Mouse (Mus musculus): ENCODE results near the gene Myo10. TPM values are rescaled to one million over a fixed set of nuclear protein-coding genes. Genes with fewer than 3 reads are reported as not detected.
"Not testable (repeated sequence)": the region's sequence is repeated elsewhere in the genome, so short reads cannot be mapped to it uniquely, and the experiment has no call there.

Myo10 gene
- polyA plus RNA-seq, 1 experiment from 2014 or later: 72.8 TPM

GRCm38 (mm10) chr15:25715996-25716395 is 93.7 kb downstream of the Myo10 start:
- Histone ChIP-seq H3K4me2 (no peak overlapping the region), H3K36me3 (ENCODE audit: control insufficient read depth, insufficient read depth, low read length) (no peaks in the 10 kb centered on the region), H3K4me1 (ENCODE audit: control insufficient read depth, insufficient read depth, low read length) (peaks cover 8% of the 10 kb centered on the region), H3K27ac (ENCODE audit: low read depth, low read length) (no peak overlapping the region), H3K9me3 (ENCODE audit: control insufficient read depth, low read length) (no peaks in the 10 kb centered on the region), H3K27me3 (ENCODE audit: control insufficient read depth, insufficient read depth, low read length) (no peaks in the 10 kb centered on the region), H3K9ac (ENCODE audit: low read length) (no peak overlapping the region), H3K4me3 (ENCODE audit: low read depth, low read length) (no peak overlapping the region)
- ATAC-seq (ENCODE audit: low FRiP score) (peak; percentile 45; the same call in 1 of the 2 replicates), DNase-seq (ENCODE audit: low spot score, missing footprints) (no peak)
- WGBS: 56% methylated on average over 11 of the region's 11 CpGs

GRCm38 (mm10) chr15:25717006-25717405 is 94.7 kb downstream of the Myo10 start:
- Histone ChIP-seq H3K36me3 (ENCODE audit: control insufficient read depth, insufficient read depth, low read length) (no peaks in the 10 kb centered on the region), H3K4me1 (ENCODE audit: control insufficient read depth, insufficient read depth, low read length) (peaks cover 8% of the 10 kb centered on the region), H3K27ac (ENCODE audit: low read depth, low read length) (no peak overlapping the region), H3K27me3 (ENCODE audit: control insufficient read depth, insufficient read depth, low read length) (no peaks in the 10 kb centered on the region), H3K9me3 (ENCODE audit: control insufficient read depth, low read length) (no peaks in the 10 kb centered on the region), H3K4me3 (ENCODE audit: low read depth, low read length) (no peak overlapping the region), H3K4me2 (no peak overlapping the region), H3K9ac (ENCODE audit: low read length) (no peak overlapping the region)
- ATAC-seq (ENCODE audit: low FRiP score) (peak; percentile 26), DNase-seq (ENCODE audit: low spot score, missing footprints) (peak; percentile 94)
- 29% methylated on average over 3 of the region's 3 CpGs for WGBS

DNA sequence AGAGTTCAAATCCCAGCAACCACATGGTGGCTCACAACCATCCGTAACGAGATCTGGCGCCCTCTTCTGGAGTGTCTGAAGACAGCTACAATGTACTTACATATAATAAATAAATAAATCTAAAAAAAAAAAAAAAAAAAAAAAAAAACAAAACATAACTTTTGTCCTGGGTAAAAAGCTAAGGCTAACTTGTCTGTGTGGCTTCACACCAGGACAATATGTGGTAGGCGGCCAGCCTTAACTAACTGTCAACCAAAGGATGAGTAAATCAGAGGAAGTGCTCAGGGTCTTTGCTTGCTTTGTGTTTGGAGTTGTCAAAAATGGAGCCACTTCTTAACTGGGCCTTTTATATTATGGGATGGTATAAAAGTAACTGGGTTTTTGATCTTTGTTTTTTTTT is 95.8 kb downstream of the Myo10 start:
- H3K4me3 ChIP-seq (ENCODE audit: low read depth, low read length); H3K9ac ChIP-seq (ENCODE audit: low read length); H3K4me1 ChIP-seq (ENCODE audit: control insufficient read depth, insufficient read depth, low read length); DNase-seq (ENCODE audit: low spot score, missing footprints); H3K36me3 ChIP-seq (ENCODE audit: control insufficient read depth, insufficient read depth, low read length); H3K4me2 ChIP-seq; H3K27me3 ChIP-seq (ENCODE audit: control insufficient read depth, insufficient read depth, low read length); ATAC-seq (ENCODE audit: low FRiP score); H3K27ac ChIP-seq (ENCODE audit: low read depth, low read length); H3K9me3 ChIP-seq (ENCODE audit: control insufficient read depth, low read length): not testable (repeated sequence)
- 97% methylated on average over 1 of the region's 4 CpGs for WGBS

- H3K4me1 ChIP-seq (ENCODE audit: control insufficient read depth, insufficient read depth, low read length): peaks cover 5% of the 10 kb centered on the region; the same call in 1 of the 2 replicates
- DNase-seq (ENCODE audit: low spot score, missing footprints) (no peak), ATAC-seq (ENCODE audit: low FRiP score) (no peak)
- H3K27ac ChIP-seq (ENCODE audit: low read depth, low read length): no peak overlapping the region
- no peak overlapping the region for H3K4me3 ChIP-seq (ENCODE audit: low read depth, low read length)
- no peaks in the 10 kb centered on the region for H3K36me3 ChIP-seq (ENCODE audit: control insufficient read depth, insufficient read depth, low read length)
- no peak overlapping the region for H3K9ac ChIP-seq (ENCODE audit: low read length)
- no peaks in the 10 kb centered on the region for H3K9me3 ChIP-seq (ENCODE audit: control insufficient read depth, low read length)
- no peak overlapping the region for H3K4me2 ChIP-seq
- 80% methylated on average over 8 of the region's 8 CpGs for WGBS
- H3K27me3 ChIP-seq (ENCODE audit: control insufficient read depth, insufficient read depth, low read length): no peaks in the 10 kb centered on the region
These were observed 96.9 kb downstream of the Myo10 start for GRCm38 (mm10) chr15:25719270-25719669.

DNA sequence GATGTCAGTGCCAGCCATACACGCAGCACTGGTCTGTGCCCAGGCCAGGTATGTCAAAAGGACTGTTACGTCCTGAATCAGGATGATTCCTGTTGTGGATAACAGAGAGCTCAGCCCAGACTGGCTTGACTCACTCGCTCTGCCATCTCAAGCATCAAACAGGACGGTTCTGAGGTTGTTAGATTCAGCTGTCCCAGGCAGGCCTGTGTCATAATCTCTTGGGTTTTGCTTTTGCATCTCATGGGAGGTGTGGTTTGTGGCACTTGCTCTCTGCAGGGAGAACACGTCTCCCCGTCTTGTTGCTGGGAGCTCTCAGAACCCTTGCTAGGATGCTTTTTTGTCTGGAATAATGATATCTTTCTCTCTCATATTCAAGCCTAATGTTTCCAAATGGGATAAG is 97.9 kb downstream of the Myo10 start:
- peaks cover 5% of the 10 kb centered on the region; the same call in 1 of the 2 replicates for H3K4me1 ChIP-seq (ENCODE audit: control insufficient read depth, insufficient read depth, low read length)
- H3K9ac ChIP-seq (ENCODE audit: low read length): no peak overlapping the region
- DNase-seq (ENCODE audit: low spot score, missing footprints): no peak
- no peaks in the 10 kb centered on the region for H3K27me3 ChIP-seq (ENCODE audit: control insufficient read depth, insufficient read depth, low read length)
- 84% methylated on average over 6 of the region's 6 CpGs for WGBS
- H3K27ac ChIP-seq (ENCODE audit: low read depth, low read length): no peak overlapping the region
- H3K4me3 ChIP-seq (ENCODE audit: low read depth, low read length): no peak overlapping the region
- no peaks in the 10 kb centered on the region for H3K9me3 ChIP-seq (ENCODE audit: control insufficient read depth, low read length)
- H3K4me2 ChIP-seq: no peak overlapping the region
- no peaks in the 10 kb centered on the region for H3K36me3 ChIP-seq (ENCODE audit: control insufficient read depth, insufficient read depth, low read length)
- no peak for ATAC-seq (ENCODE audit: low FRiP score)

DNA sequence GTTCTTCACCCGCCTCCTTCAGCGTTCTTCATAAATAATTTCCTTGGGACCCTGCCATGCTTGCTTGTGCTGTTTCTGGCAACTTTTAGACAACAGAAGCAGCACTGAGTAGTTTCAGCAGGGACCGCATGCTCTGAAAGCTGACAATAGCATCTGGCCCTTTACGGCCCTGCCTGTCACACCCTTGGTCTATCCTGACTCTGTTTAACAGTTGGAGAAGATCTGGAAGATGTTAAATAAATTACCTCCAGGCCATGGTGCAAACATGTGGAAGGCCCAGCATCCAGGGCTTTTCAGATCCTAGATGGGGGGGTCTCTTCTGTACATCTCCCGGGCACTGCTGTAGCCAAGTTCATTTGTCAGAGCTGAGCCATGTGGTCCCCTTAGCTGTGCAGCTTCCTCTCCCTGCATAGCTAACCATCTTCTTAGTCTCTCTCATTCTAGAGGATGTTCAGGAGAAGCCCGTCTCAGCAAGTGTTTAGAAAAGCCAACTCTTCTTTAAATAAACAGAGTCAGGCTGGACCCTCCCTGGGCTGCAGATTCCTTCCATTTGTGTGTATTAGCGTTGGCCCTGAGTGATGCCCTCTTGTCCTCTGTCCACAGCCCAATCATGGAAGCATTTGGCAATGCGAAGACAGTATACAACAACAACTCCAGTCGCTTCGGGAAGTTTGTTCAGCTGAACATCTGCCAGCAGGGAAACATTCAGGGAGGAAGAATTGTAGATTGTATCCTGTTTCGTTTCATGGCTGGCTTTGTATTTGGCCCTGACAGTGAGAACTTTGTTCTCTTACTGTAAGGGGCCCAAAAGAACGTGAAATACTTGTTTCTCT is 101.2 kb downstream of the Myo10 start:
- no peaks in the 10 kb centered on the region for H3K9me3 ChIP-seq (ENCODE audit: control insufficient read depth, low read length)
- H3K4me3 ChIP-seq (ENCODE audit: low read depth, low read length): no peak overlapping the region
- no peak overlapping the region for H3K4me2 ChIP-seq
- H3K36me3 ChIP-seq (ENCODE audit: control insufficient read depth, insufficient read depth, low read length): no peaks in the 10 kb centered on the region
- H3K4me1 ChIP-seq (ENCODE audit: control insufficient read depth, insufficient read depth, low read length): no peaks in the 10 kb centered on the region
- no peak for ATAC-seq (ENCODE audit: low FRiP score)
- H3K27me3 ChIP-seq (ENCODE audit: control insufficient read depth, insufficient read depth, low read length): no peaks in the 10 kb centered on the region
- 78% methylated on average over 12 of the region's 12 CpGs for WGBS
- no peak for DNase-seq (ENCODE audit: low spot score, missing footprints)
- no peak overlapping the region for H3K9ac ChIP-seq (ENCODE audit: low read length)
- no peak overlapping the region for H3K27ac ChIP-seq (ENCODE audit: low read depth, low read length)

- no peak for DNase-seq (ENCODE audit: low spot score, missing footprints)
- Histone ChIP-seq H3K27ac (ENCODE audit: low read depth, low read length) (no peak overlapping the region), H3K4me1 (ENCODE audit: control insufficient read depth, insufficient read depth, low read length) (no peaks in the 10 kb centered on the region), H3K27me3 (ENCODE audit: control insufficient read depth, insufficient read depth, low read length) (no peaks in the 10 kb centered on the region), H3K4me3 (ENCODE audit: low read depth, low read length) (no peak overlapping the region), H3K36me3 (ENCODE audit: control insufficient read depth, insufficient read depth, low read length) (no peaks in the 10 kb centered on the region), H3K9me3 (ENCODE audit: control insufficient read depth, low read length) (no peaks in the 10 kb centered on the region), H3K4me2 (no peak overlapping the region), H3K9ac (ENCODE audit: low read length) (no peak overlapping the region)
- WGBS: 88% methylated on average over 6 of the region's 6 CpGs
- ATAC-seq (ENCODE audit: low FRiP score): no peak
These were observed 102.2 kb downstream of the Myo10 start for GRCm38 (mm10) chr15:25724549-25724948.

DNA sequence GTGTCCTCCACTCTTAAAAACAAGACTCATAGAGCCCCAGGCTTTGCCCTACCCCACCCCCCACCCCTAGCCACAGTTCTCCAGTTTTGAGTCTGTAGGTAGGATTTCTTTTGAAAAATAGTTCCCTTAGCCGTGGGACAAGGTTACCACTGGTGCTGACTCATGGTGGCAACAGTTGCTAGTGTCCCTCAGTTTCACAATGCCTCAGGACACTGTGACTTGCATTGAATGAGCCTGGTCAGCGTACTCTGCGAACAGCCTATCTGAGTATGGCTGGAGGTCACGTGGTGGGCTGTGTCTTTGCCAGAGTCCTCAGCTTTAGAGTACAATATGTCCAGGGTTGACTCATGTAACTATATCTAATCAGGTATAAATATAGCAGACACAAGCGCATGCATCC is 104.5 kb downstream of the Myo10 start:
- no peak for DNase-seq (ENCODE audit: low spot score, missing footprints)
- Histone ChIP-seq H3K4me2 (no peak overlapping the region), H3K9ac (ENCODE audit: low read length) (no peak overlapping the region), H3K9me3 (ENCODE audit: control insufficient read depth, low read length) (no peaks in the 10 kb centered on the region), H3K4me1 (ENCODE audit: control insufficient read depth, insufficient read depth, low read length) (no peaks in the 10 kb centered on the region), H3K27me3 (ENCODE audit: control insufficient read depth, insufficient read depth, low read length) (no peaks in the 10 kb centered on the region), H3K27ac (ENCODE audit: low read depth, low read length) (no peak overlapping the region), H3K4me3 (ENCODE audit: low read depth, low read length) (no peak overlapping the region), H3K36me3 (ENCODE audit: control insufficient read depth, insufficient read depth, low read length) (no peaks in the 10 kb centered on the region)
- ATAC-seq (ENCODE audit: low FRiP score): no peak
- WGBS: 90% methylated on average over 5 of the region's 5 CpGs

DNA sequence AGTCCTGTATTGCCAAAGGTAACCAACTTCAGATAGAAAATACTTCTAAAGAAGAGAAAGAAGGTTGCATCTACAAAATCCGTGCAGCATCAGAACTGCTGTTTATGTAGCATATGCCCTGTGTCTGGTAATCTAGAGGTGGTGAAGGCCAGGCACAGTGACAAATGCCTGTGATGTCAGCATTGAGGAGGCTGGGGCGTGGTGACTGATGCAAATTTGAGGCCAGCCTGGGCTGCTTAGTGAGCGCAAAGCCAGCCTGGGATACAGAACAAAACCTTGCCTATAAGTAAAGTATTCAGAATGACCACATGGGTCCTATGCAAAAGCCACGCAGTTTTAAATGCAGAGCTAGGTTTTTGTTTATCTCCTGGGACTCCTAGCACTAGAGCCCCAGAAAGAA is 106.2 kb downstream of the Myo10 start:
- H3K9me3 ChIP-seq (ENCODE audit: control insufficient read depth, low read length): no peaks in the 10 kb centered on the region
- H3K4me2 ChIP-seq: no peak overlapping the region
- no peaks in the 10 kb centered on the region for H3K36me3 ChIP-seq (ENCODE audit: control insufficient read depth, insufficient read depth, low read length)
- no peak overlapping the region for H3K9ac ChIP-seq (ENCODE audit: low read length)
- H3K27ac ChIP-seq (ENCODE audit: low read depth, low read length): no peak overlapping the region
- DNase-seq (ENCODE audit: low spot score, missing footprints) (no peak), ATAC-seq (ENCODE audit: low FRiP score) (no peak)
- H3K27me3 ChIP-seq (ENCODE audit: control insufficient read depth, insufficient read depth, low read length): no peaks in the 10 kb centered on the region
- no peaks in the 10 kb centered on the region for H3K4me1 ChIP-seq (ENCODE audit: control insufficient read depth, insufficient read depth, low read length)
- WGBS: 57% methylated on average over 4 of the region's 4 CpGs
- H3K4me3 ChIP-seq (ENCODE audit: low read depth, low read length): no peak overlapping the region

All from midbrain, embryonic 11.5 days (tissue).